In genomic region chr15:103277949-103278348, GRCm38 (mm10) we compare ENCODE assay signal across 24 mouse cellular contexts. TPM values are rescaled to one million over a fixed set of nuclear protein-coding genes. Genes with fewer than 3 reads are reported as not detected.
A peak's percentile ranks its signal among the peaks of the same experiment; 100 is the strongest.
DNase-seq lines count a peak whose midpoint lies in the region; ATAC-seq and TF ChIP-seq lines count a peak whose summit lies in the region.
"Had no signal": no experiment of that assay in that cellular context is flagged by ENCODE, and none has a peak within 500 bp of the region (broad histone marks: within the 10 kb centered on the region; RNA-seq: fewer than 3 reads in every experiment).

No protein-coding gene starts in this region.

- no peak for TF ChIP-seq CTCF in intestine, postnatal 0 days (IDR thresholded peaks at IDR 0.05; ENCODE audit: low read depth)

- H3K27me3 ChIP-seq in kidney, embryonic 16.5 days (ENCODE audit: insufficient read depth, low read length), result no peaks in the 10 kb centered on the region
- H3K27me3 ChIP-seq in kidney, embryonic 14.5 days (ENCODE audit: control insufficient read depth, insufficient read depth, low read length), result no peaks in the 10 kb centered on the region
- no peaks in the 10 kb centered on the region for H3K27me3 ChIP-seq in embryonic facial prominence, embryonic 14.5 days (replicated peaks; ENCODE audit: control insufficient read depth, insufficient read depth, low read length)
- no peaks in the 10 kb centered on the region for H3K27me3 ChIP-seq in intestine, postnatal 0 days (replicated peaks; ENCODE audit: control insufficient read depth, insufficient read depth, low read length)
- H3K27me3 ChIP-seq in neural tube, embryonic 14.5 days (ENCODE audit: control insufficient read depth, insufficient read depth, low read length), result no peaks in the 10 kb centered on the region
- H3K27me3 ChIP-seq: heart, embryonic 12.5 days; liver, embryonic 15.5 days; midbrain, embryonic 12.5 days had no signal

- DNase-seq in embryonic facial prominence, embryonic 14.5 days (ENCODE audit: low spot score), result no peak
- no peak for DNase-seq in layer of hippocampus, postnatal 36 days
- DNase-seq in yolk sac, embryonic 10.5 days (ENCODE audit: low spot score), result no peak
- DNase-seq: cerebellum, adult 2 months; gastrocnemius, postnatal 10 days; heart, adult 11 months; right cerebral cortex, adult 18-20 months; thymus, postnatal 36 days had no signal

- H3K9ac ChIP-seq in kidney, embryonic 16.5 days (replicated peaks; ENCODE audit: low read length), result peak overlapping the region; percentile 33; the same call in 1 of the 2 replicates
- no peak overlapping the region; the same call in 1 of the 2 replicates for H3K9ac ChIP-seq in kidney, embryonic 14.5 days (ENCODE audit: low read depth, low read length)
- H3K9ac ChIP-seq in embryonic facial prominence, embryonic 14.5 days (ENCODE audit: low read depth, low read length), result 0 out of 2 replicates have a peak overlapping the region, but pooled peaks have one; percentile 14
- no peak overlapping the region for H3K9ac ChIP-seq in intestine, postnatal 0 days (ENCODE audit: low read depth, low read length)
- peak overlapping the region; percentile 28; the same call in 1 of the 2 replicates for H3K9ac ChIP-seq in neural tube, embryonic 14.5 days (replicated peaks; ENCODE audit: low read depth, low read length)
- H3K9ac ChIP-seq: heart, embryonic 12.5 days; midbrain, embryonic 12.5 days had no signal

- H3K36me3 ChIP-seq in kidney, embryonic 16.5 days (ENCODE audit: insufficient read depth, low read length), result no peaks in the 10 kb centered on the region
- H3K36me3 ChIP-seq in kidney, embryonic 14.5 days (ENCODE audit: control insufficient read depth, insufficient read depth, low read length), result peaks cover 3% of the 10 kb centered on the region; the same call in 1 of the 2 replicates
- 0 out of 2 replicates have a peak, but pooled peaks cover 3% of the 10 kb centered on the region for H3K36me3 ChIP-seq in embryonic facial prominence, embryonic 14.5 days (ENCODE audit: control insufficient read depth, insufficient read depth, low read length)
- 0 out of 2 replicates have a peak, but pooled peaks cover 3% of the 10 kb centered on the region for H3K36me3 ChIP-seq in intestine, postnatal 0 days (ENCODE audit: control insufficient read depth, insufficient read depth)
- H3K36me3 ChIP-seq in neural tube, embryonic 14.5 days (ENCODE audit: control insufficient read depth, insufficient read depth, low read length), result no peaks in the 10 kb centered on the region
- H3K36me3 ChIP-seq: midbrain, embryonic 12.5 days had no signal

- no peaks in the 10 kb centered on the region for H3K9me3 ChIP-seq in kidney, embryonic 16.5 days (ENCODE audit: low read length)
- H3K9me3 ChIP-seq in kidney, embryonic 14.5 days (ENCODE audit: control insufficient read depth, low read length), result no peaks in the 10 kb centered on the region
- H3K9me3 ChIP-seq in embryonic facial prominence, embryonic 14.5 days (ENCODE audit: control insufficient read depth, low read length), result no peaks in the 10 kb centered on the region
- H3K9me3 ChIP-seq in intestine, postnatal 0 days (ENCODE audit: control insufficient read depth), result no peaks in the 10 kb centered on the region
- no peaks in the 10 kb centered on the region for H3K9me3 ChIP-seq in neural tube, embryonic 14.5 days (ENCODE audit: control insufficient read depth, low read length)
- H3K9me3 ChIP-seq: heart, embryonic 12.5 days; liver, embryonic 15.5 days; midbrain, embryonic 12.5 days had no signal

- no peak overlapping the region for H3K4me2 ChIP-seq in kidney, embryonic 16.5 days (replicated peaks; ENCODE audit: low read depth, low read length)
- H3K4me2 ChIP-seq in kidney, embryonic 14.5 days (replicated peaks; ENCODE audit: low read depth, low read length), result no peak overlapping the region
- no peak overlapping the region for H3K4me2 ChIP-seq in embryonic facial prominence, embryonic 14.5 days (ENCODE audit: low read depth, low read length)
- H3K4me2 ChIP-seq in intestine, postnatal 0 days (replicated peaks; ENCODE audit: low read depth), result no peak overlapping the region; the same call in 1 of the 2 replicates
- peak overlapping the region; percentile 16; the same call in 1 of the 2 replicates for H3K4me2 ChIP-seq in neural tube, embryonic 14.5 days (ENCODE audit: low read depth, low read length)
- H3K4me2 ChIP-seq: heart, embryonic 12.5 days; liver, embryonic 15.5 days; midbrain, embryonic 12.5 days had no signal

- H3K4me1 ChIP-seq in kidney, embryonic 16.5 days (ENCODE audit: insufficient read depth, low read length), result peaks cover 25% of the 10 kb centered on the region
- peaks cover 4% of the 10 kb centered on the region; the same call in 1 of the 2 replicates for H3K4me1 ChIP-seq in kidney, embryonic 14.5 days (ENCODE audit: control insufficient read depth, insufficient read depth, low read length)
- H3K4me1 ChIP-seq in embryonic facial prominence, embryonic 14.5 days (ENCODE audit: control insufficient read depth, insufficient read depth, low read length), result peaks cover 7% of the 10 kb centered on the region
- no peaks in the 10 kb centered on the region; the same call in none of the 2 replicates for H3K4me1 ChIP-seq in intestine, postnatal 0 days (replicated peaks; ENCODE audit: control insufficient read depth, insufficient read depth, low read length)
- H3K4me1 ChIP-seq in neural tube, embryonic 14.5 days (ENCODE audit: control insufficient read depth, insufficient read depth, low read length), result peaks cover 36% of the 10 kb centered on the region

- H3K4me3 ChIP-seq in kidney, embryonic 16.5 days (ENCODE audit: low read length), result no peak overlapping the region
- H3K4me3 ChIP-seq in kidney, embryonic 14.5 days (ENCODE audit: low read length), result no peak overlapping the region
- H3K4me3 ChIP-seq in embryonic facial prominence, embryonic 14.5 days (ENCODE audit: low read depth, low read length), result no peak overlapping the region
- no peak overlapping the region for H3K4me3 ChIP-seq in intestine, postnatal 0 days (ENCODE audit: low read depth, low read length)
- no peak overlapping the region for H3K4me3 ChIP-seq in neural tube, embryonic 14.5 days (ENCODE audit: low read depth, low read length)
- H3K4me3 ChIP-seq: erythroblast, embryonic 14.5 days; heart, embryonic 12.5 days; liver, embryonic 15.5 days; midbrain, embryonic 12.5 days had no signal

- no peak for ATAC-seq in kidney, embryonic 16.5 days (ENCODE audit: low FRiP score, low TSS enrichment)
- no peak for ATAC-seq in kidney, embryonic 14.5 days (ENCODE audit: low FRiP score, low TSS enrichment)
- ATAC-seq in embryonic facial prominence, embryonic 14.5 days (ENCODE audit: low read depth), result no peak
- ATAC-seq in intestine, postnatal 0 days, result no peak
- peak; percentile 60; the same call in 1 of the 2 replicates for ATAC-seq in neural tube, embryonic 14.5 days (ENCODE audit: low read depth)
- ATAC-seq: forebrain, embryonic 14.5 days; lung, postnatal 0 days had no signal

- H3K27ac ChIP-seq in kidney, embryonic 16.5 days (ENCODE audit: low read length), result no peak overlapping the region
- H3K27ac ChIP-seq in kidney, embryonic 14.5 days (ENCODE audit: low read depth, low read length), result no peak overlapping the region
- no peak overlapping the region for H3K27ac ChIP-seq in embryonic facial prominence, embryonic 14.5 days (replicated peaks; ENCODE audit: low read depth, low read length)
- peak overlapping the region; percentile 46; the same call in 1 of the 2 replicates for H3K27ac ChIP-seq in intestine, postnatal 0 days (ENCODE audit: low read depth, low read length)
- peak overlapping the region; percentile 71 for H3K27ac ChIP-seq in neural tube, embryonic 14.5 days (ENCODE audit: low read depth, low read length)
- H3K27ac ChIP-seq: kidney, postnatal 0 days had no signal

- 23% methylated on average over 7 of the region's 7 CpGs for WGBS in kidney, embryonic 16.5 days
- 18% methylated on average over 7 of the region's 7 CpGs for WGBS in kidney, embryonic 14.5 days
- 48% methylated on average over 7 of the region's 7 CpGs for WGBS in embryonic facial prominence, embryonic 14.5 days
- WGBS in intestine, postnatal 0 days, result 30% methylated on average over 7 of the region's 7 CpGs
- WGBS in neural tube, embryonic 14.5 days, result 20% methylated on average over 7 of the region's 7 CpGs

RNA-seq across cellular contexts. Expression of gene Copz1, which starts 5.4 kb away (rescaled TPM):
- polyA plus RNA-seq in kidney, embryonic 16.5 days (2015; fragmentation: Nextera tagmentation; extraction: Ambion mirVana), result 324 and 333 TPM in 2 replicates
- polyA plus RNA-seq in kidney, embryonic 14.5 days (2014; fragmentation: Nextera tagmentation; extraction: Ambion mirVana), result 290 and 322 TPM in 2 replicates
- 274 and 289 TPM in 2 replicates for polyA plus RNA-seq in embryonic facial prominence, embryonic 14.5 days (2014; fragmentation: Nextera tagmentation; extraction: Ambion mirVana)
- 248 and 253 TPM in 2 replicates for polyA plus RNA-seq in intestine, postnatal 0 days (2015; fragmentation: Nextera tagmentation; extraction: Ambion mirVana)
- polyA plus RNA-seq in neural tube, embryonic 14.5 days (2014; fragmentation: Nextera tagmentation; extraction: Ambion mirVana), result 195 and 216 TPM in 2 replicates
- total RNA-seq in layer of hippocampus, postnatal 36 days (2021), result 100 to 1,000 TPM in 1 of 2 experiments, 10 to 100 TPM in 1; 93.2 to 103 TPM

RNA-seq across cellular contexts. Expression of gene Nfe2, which starts 19.7 kb away (rescaled TPM):
- 3.8 and 4.2 TPM in 2 replicates for polyA plus RNA-seq in kidney, embryonic 16.5 days (2015; fragmentation: Nextera tagmentation; extraction: Ambion mirVana)
- 3.1 and 3.9 TPM in 2 replicates for polyA plus RNA-seq in kidney, embryonic 14.5 days (2014; fragmentation: Nextera tagmentation; extraction: Ambion mirVana)
- 2.1 and 2.5 TPM in 2 replicates for polyA plus RNA-seq in embryonic facial prominence, embryonic 14.5 days (2014; fragmentation: Nextera tagmentation; extraction: Ambion mirVana)
- polyA plus RNA-seq in intestine, postnatal 0 days (2015; fragmentation: Nextera tagmentation; extraction: Ambion mirVana), result 0.82 and 0.90 TPM in 2 replicates
- polyA plus RNA-seq in neural tube, embryonic 14.5 days (2014; fragmentation: Nextera tagmentation; extraction: Ambion mirVana), result 1.9 and 2.0 TPM in 2 replicates
- total RNA-seq in layer of hippocampus, postnatal 36 days (2021), result under 1 TPM in 1 of 2 experiments, not detected in 1; 0.23 TPM
- total RNA-seq: layer of hippocampus, adult 18-20 months; left cerebral cortex, postnatal 25 days had no signal

RNA-seq across cellular contexts. Expression of gene Gpr84, which starts 32.5 kb away (rescaled TPM):
- 0.30 and 0.67 TPM in 2 replicates for polyA plus RNA-seq in kidney, embryonic 16.5 days (2015; fragmentation: Nextera tagmentation; extraction: Ambion mirVana)
- 0.47 and 0.69 TPM in 2 replicates for polyA plus RNA-seq in kidney, embryonic 14.5 days (2014; fragmentation: Nextera tagmentation; extraction: Ambion mirVana)
- polyA plus RNA-seq in embryonic facial prominence, embryonic 14.5 days (2014; fragmentation: Nextera tagmentation; extraction: Ambion mirVana), result 0.13 and 0.47 TPM in 2 replicates
- not detected in 2 replicates for polyA plus RNA-seq in intestine, postnatal 0 days (2015; fragmentation: Nextera tagmentation; extraction: Ambion mirVana)
- 0.35 and 0.40 TPM in 2 replicates for polyA plus RNA-seq in neural tube, embryonic 14.5 days (2014; fragmentation: Nextera tagmentation; extraction: Ambion mirVana)
- under 1 TPM; 0.25 to 0.66 TPM for total RNA-seq in layer of hippocampus, postnatal 36 days (2021)
- total RNA-seq: adrenal gland, adult 18-20 months; heart, postnatal 25 days had no signal
- polyA plus RNA-seq: C2C12; erythroblast, embryonic 14.5 days had no signal

RNA-seq across cellular contexts. Expression of gene Hnrnpa1, which starts 37.7 kb away (rescaled TPM):
- polyA plus RNA-seq in kidney, embryonic 16.5 days (2015; fragmentation: Nextera tagmentation; extraction: Ambion mirVana), result 831 and 924 TPM in 2 replicates
- 1,180 and 1,314 TPM in 2 replicates for polyA plus RNA-seq in kidney, embryonic 14.5 days (2014; fragmentation: Nextera tagmentation; extraction: Ambion mirVana)
- 573 and 661 TPM in 2 replicates for polyA plus RNA-seq in embryonic facial prominence, embryonic 14.5 days (2014; fragmentation: Nextera tagmentation; extraction: Ambion mirVana)
- 219 and 224 TPM in 2 replicates for polyA plus RNA-seq in intestine, postnatal 0 days (2015; fragmentation: Nextera tagmentation; extraction: Ambion mirVana)
- 635 and 713 TPM in 2 replicates for polyA plus RNA-seq in neural tube, embryonic 14.5 days (2014; fragmentation: Nextera tagmentation; extraction: Ambion mirVana)
- total RNA-seq in layer of hippocampus, postnatal 36 days (2021), result 100 to 1,000 TPM; 257 to 272 TPM

RNA-seq across cellular contexts. Expression of gene Cbx5, which starts 38.3 kb away (rescaled TPM):
- polyA plus RNA-seq in kidney, embryonic 16.5 days (2015; fragmentation: Nextera tagmentation; extraction: Ambion mirVana), result 109 and 120 TPM in 2 replicates
- polyA plus RNA-seq in kidney, embryonic 14.5 days (2014; fragmentation: Nextera tagmentation; extraction: Ambion mirVana), result 146 and 161 TPM in 2 replicates
- polyA plus RNA-seq in embryonic facial prominence, embryonic 14.5 days (2014; fragmentation: Nextera tagmentation; extraction: Ambion mirVana), result 112 and 126 TPM in 2 replicates
- 24.0 TPM in 2 replicates for polyA plus RNA-seq in intestine, postnatal 0 days (2015; fragmentation: Nextera tagmentation; extraction: Ambion mirVana)
- 132 and 143 TPM in 2 replicates for polyA plus RNA-seq in neural tube, embryonic 14.5 days (2014; fragmentation: Nextera tagmentation; extraction: Ambion mirVana)
- total RNA-seq in layer of hippocampus, postnatal 36 days (2021), result 100 to 1,000 TPM; 188 to 189 TPM

Comparison
In these comparisons a context has a peak if more than half of its experiments do, and no peak if none do; other contexts are left out.
1. H3K9ac ChIP-seq: peak in kidney, embryonic 16.5 days (single experiment), embryonic facial prominence, embryonic 14.5 days (single experiment) and neural tube, embryonic 14.5 days (single experiment); none in kidney, embryonic 14.5 days (single experiment) and intestine, postnatal 0 days (single experiment).
2. H3K27ac ChIP-seq: peak in intestine, postnatal 0 days (single experiment) and neural tube, embryonic 14.5 days (single experiment); none in kidney, embryonic 16.5 days (single experiment), kidney, embryonic 14.5 days (single experiment) and embryonic facial prominence, embryonic 14.5 days (single experiment).